Mouse (Mus musculus) gastrocnemius, adult 2 months (tissue): Measurements from ENCODE around the gene Wdr47. TPM values are rescaled to one million over a fixed set of nuclear protein-coding genes. Genes with fewer than 3 reads are reported as not detected.
"Not testable (repeated sequence)": the region's sequence is repeated elsewhere in the genome, so short reads cannot be mapped to it uniquely, and the experiment has no call there.

Experiments used
- DNase-seq: peaks from one replicate; pipeline ENCODE4 v3.0.0; 2022
- H3K27ac ChIP-seq: fragments of 200-600 bp; 2 replicates; pipeline ENCODE4 v1.8.1; 2022; ENCODE audit warnings: mild to moderate bottlenecking
- H3K4me3 ChIP-seq: fragments of 200-600 bp; 2 replicates; pipeline ENCODE4 v1.8.1; 2022; ENCODE audit warnings: mild to moderate bottlenecking, moderate library complexity
- CTCF ChIP-seq: fragments of 200-600 bp; IDR thresholded peaks from 2 replicates; pipeline ENCODE4 v1.8.1; 2022; ENCODE audit warnings: antibody characterized with exemption, mild to moderate bottlenecking, moderate library complexity
- intact Hi-C: fragments of 180-260 bp; cut with DNase I; formaldehyde crosslinking; loops from one replicate; pipeline ENCODE4 v1.15.1; 2025
- total RNA-seq, 2 experiments: library from RNA; stranded (reverse); gene quantifications; 2 replicates each; pipeline ENCODE4 v1.2.3; 2021

Gene Wdr47
- total RNA-seq, 2 experiments from 2014 or later = 4.9 to 6.3 TPM

GRCm38 (mm10) chr3:108652866-108653642, 62.0 kb downstream of the Wdr47 start:
- peak; percentile 9; the same call in 1 of the 2 replicates for TF ChIP-seq CTCF
- no peak for DNase-seq
- H3K27ac ChIP-seq = peak overlapping the region; percentile 99
- intact Hi-C loops = loop anchor here (5.0 kb wide), 1 partner anchor 91 kb away; the partner anchor contains the start of gene Tmem167b
- peak overlapping the region; percentile 94 for H3K4me3 ChIP-seq

DNA sequence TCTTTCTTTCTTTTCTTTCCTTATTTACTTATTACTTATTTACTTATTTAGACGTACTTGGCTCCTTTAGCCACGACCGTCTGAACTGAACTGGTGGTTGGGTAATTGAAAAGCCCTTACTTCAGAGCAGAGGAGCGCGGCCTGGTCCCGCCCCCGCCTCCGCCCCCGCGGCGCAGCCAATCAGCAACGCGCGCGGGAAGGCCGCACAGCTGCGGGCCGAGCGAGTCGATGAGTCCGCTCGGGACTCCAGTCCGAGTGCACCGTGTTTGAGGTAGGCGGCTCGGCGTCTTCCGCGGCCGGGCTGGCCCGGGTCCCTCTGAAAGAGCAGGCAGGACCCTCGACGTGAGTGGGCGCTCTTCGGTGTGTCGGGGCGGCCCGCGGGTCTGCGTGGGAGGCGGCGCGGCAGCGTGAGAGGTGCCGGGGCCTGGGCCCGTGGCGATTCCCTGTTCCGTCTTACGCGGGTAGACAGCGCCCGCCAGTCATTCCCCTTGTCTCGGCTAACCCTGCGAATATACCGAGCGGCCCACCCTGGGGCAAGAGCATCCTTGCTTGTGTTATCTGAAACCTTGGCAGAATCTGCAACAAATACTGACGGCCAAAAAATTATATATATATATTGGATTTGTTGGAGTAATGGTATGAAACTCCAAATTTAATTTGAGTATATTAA, 62.8 kb downstream of the Wdr47 start, which contains the start of gene Clcc1:
Clcc1 (plus strand) TSS at position 204 of the 670 bp plus-strand sequence.
- H3K27ac ChIP-seq = peak within 1 kb of the TSS; percentile 99
- peak within 1 kb of the TSS; percentile 94 for H3K4me3 ChIP-seq
- intact Hi-C loops = loop anchor here (5.0 kb wide), 1 partner anchor 92 kb away; the partner anchor contains the start of gene Tmem167b
- no peak for TF ChIP-seq CTCF
- peak; percentile 98 for DNase-seq

GRCm38 (mm10) chr3:108654566-108654965, 63.5 kb downstream of the Wdr47 start:
- intact Hi-C loops = loop anchor here (5.0 kb wide), 1 partner anchor 92 kb away; the partner anchor contains the start of gene Tmem167b
- no peak for TF ChIP-seq CTCF
- Histone ChIP-seq H3K4me3 (peak overlapping the region; percentile 94), H3K27ac (peak overlapping the region; percentile 99)
- no peak for DNase-seq

DNA sequence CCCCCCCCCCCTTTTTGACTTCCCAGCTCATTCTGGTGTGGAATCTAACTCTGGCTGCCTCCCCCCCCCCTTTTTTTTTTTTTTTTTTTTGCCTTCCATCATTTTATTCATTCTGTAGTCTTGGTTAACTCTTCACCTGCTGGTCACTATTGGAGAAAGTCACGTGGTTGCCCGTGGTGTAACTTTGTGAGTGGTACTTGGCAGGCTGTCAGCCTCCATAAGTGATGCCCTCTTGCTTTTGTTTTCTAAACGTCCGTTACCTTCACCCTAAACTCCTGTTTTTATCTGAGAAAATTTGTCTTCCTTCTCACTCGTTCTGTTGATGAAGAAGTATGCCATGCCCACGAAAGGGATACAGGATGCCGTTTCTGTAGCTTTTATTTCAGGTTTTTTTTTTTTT, 64.4 kb downstream of the Wdr47 start:
- no peak overlapping the region for H3K4me3 ChIP-seq
- no peak for TF ChIP-seq CTCF
- intact Hi-C loops = no loop called here
- no peak for DNase-seq
- H3K27ac ChIP-seq = no peak overlapping the region

DNA sequence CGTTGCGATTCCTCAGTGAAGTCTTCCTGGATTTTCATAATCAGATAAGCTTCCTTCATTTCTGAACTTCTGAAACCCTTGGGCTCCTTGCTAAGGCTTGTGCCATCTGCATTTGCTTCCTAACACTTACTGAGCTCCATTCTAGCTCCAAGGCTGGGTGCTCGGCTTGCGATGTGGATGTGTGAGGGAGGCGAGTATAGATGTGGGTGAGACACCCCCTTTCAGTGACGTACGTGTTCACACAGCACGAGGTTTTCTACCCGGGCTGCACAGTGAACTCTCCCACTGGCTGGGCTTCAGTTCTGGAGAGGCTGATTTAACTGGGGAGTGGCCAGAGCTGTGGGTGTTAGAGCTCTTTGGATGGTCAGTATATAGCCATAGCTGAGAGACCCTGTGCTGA, 67.5 kb downstream of the Wdr47 start:
- H3K4me3 ChIP-seq = no peak overlapping the region
- H3K27ac ChIP-seq = no peak overlapping the region
- intact Hi-C loops = no loop called here
- TF ChIP-seq CTCF = no peak
- no peak for DNase-seq

- DNase-seq = no peak
- TF ChIP-seq CTCF = peak; percentile 27; the same call in 1 of the 2 replicates
- Histone ChIP-seq H3K27ac (no peak overlapping the region), H3K4me3 (no peak overlapping the region)
- intact Hi-C loops = no loop called here
Observed at GRCm38 (mm10) chr3:108660941-108661340, 69.9 kb downstream of the Wdr47 start.

DNA sequence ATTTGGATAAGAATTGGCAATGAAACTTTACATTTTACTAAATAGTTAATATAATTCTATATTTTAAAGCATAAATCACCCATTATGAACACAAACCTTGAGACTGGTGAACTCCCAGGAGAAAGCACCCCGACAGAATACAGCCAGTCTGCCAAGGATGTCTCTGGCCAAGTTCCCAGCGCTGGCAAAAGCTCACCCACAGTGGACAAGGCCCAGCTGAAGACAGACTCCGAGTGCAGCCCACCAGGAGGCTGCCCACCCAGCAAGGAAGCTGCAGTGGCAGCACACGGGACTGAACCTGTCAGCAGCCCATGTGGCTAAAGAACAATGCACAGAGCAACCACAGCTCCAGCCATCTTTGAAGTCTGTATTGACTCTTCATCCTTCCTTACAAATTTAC, 85.5 kb downstream of the Wdr47 start:
- Histone ChIP-seq H3K4me3 (no peak overlapping the region), H3K27ac (no peak overlapping the region)
- intact Hi-C loops = no loop called here
- no peak for DNase-seq
- TF ChIP-seq CTCF = no peak

DNA sequence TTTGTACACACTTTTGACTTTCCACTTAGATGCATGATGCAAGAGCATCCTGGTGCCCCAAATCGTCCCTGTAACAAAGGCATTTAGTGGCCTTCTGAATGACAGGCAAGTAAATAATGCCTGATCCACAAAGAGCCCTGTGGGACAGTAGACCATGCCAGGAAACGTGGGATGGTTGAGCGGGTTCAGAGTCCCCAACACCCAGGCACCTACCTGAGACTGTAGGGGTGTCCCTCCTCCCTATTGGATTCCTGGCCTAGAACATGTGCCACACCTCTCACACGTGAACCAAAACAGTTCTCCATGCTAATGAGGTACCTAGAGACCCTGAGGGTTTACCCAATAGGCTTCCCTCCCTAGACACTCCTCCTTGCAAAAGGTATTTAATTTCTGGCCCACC, 89.9 kb downstream of the Wdr47 start:
- no peak for TF ChIP-seq CTCF
- no peak for DNase-seq
- H3K4me3 ChIP-seq = no peak overlapping the region
- no peak overlapping the region for H3K27ac ChIP-seq
- intact Hi-C loops = no loop called here

GRCm38 (mm10) chr3:108683597-108683996, 92.5 kb downstream of the Wdr47 start:
- H3K4me3 ChIP-seq, DNase-seq, H3K27ac ChIP-seq, intact Hi-C loops: not testable (repeated sequence)

GRCm38 (mm10) chr3:108685701-108686100, 94.6 kb downstream of the Wdr47 start:
- no peak for DNase-seq

GRCm38 (mm10) chr3:108689015-108689441, 97.9 kb downstream of the Wdr47 start:
- no peak for DNase-seq
- TF ChIP-seq CTCF = no peak
- Histone ChIP-seq H3K27ac (0 out of 2 replicates have a peak overlapping the region, but pooled peaks have one; percentile 0), H3K4me3 (no peak overlapping the region)
- intact Hi-C loops = no loop called here

More at GRCm38 (mm10) chr3:108685701-108686100, 94.6 kb downstream of the Wdr47 start:
- intact Hi-C loops = no loop called here
- no peak for TF ChIP-seq CTCF
- H3K27ac ChIP-seq = no peak overlapping the region
- H3K4me3 ChIP-seq = no peak overlapping the region

GRCm38 (mm10) chr3:108689446-108689845, 98.4 kb downstream of the Wdr47 start:
- Histone ChIP-seq H3K27ac (0 out of 2 replicates have a peak overlapping the region, but pooled peaks have one; percentile 0), H3K4me3 (no peak overlapping the region)
- no peak for TF ChIP-seq CTCF
- intact Hi-C loops = no loop called here
- no peak for DNase-seq

DNA sequence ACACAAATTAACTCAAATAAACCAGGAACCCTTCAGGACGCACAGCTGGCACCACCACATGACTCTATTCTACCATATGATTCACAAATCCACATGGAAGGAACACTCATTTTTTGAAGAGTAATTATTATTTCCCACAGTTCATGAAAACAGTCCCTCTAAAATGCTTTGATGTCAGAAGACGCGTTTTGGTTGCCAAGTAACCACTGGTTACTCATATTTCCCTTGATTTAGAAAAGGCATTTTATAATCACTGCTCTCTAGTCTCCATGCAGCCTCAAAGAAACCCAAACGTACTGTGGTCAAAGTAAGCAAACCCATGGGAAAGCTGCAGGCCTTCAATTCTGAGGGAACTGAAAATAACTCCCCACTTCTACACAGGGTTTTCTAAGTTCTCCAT, 98.9 kb downstream of the Wdr47 start:
- DNase-seq = no peak
- Histone ChIP-seq H3K27ac (no peak overlapping the region), H3K4me3 (no peak overlapping the region)
- intact Hi-C loops = no loop called here
- no peak for TF ChIP-seq CTCF
